Mouse (Mus musculus) C2C12 (cell line): ENCODE data around the gene Ern1. TPM values are rescaled to one million over a fixed set of nuclear protein-coding genes. Genes with fewer than 3 reads are reported as not detected.
"Not testable (repeated sequence)": the region's sequence is repeated elsewhere in the genome, so short reads cannot be mapped to it uniquely, and the experiment has no call there.

ENCODE experiments used
- H3K27me3 ChIP-seq: one replicate; pipeline ENCODE4 v1.6.1; 2011; ENCODE audit not compliant: control insufficient read depth, insufficient read depth, insufficient read length
- H3K36me3 ChIP-seq: one replicate; pipeline ENCODE4 v1.6.1; 2011; ENCODE audit not compliant: control insufficient read depth, insufficient read depth
- H3K4me3 ChIP-seq: one replicate; pipeline ENCODE4 v1.5.1; 2011; ENCODE audit warnings: mild to moderate bottlenecking, control low read depth; ENCODE audit not compliant: poor library complexity, insufficient read depth, severe bottlenecking
- H3K79me2 ChIP-seq: one replicate; pipeline ENCODE4 v1.6.1; 2011; ENCODE audit not compliant: control insufficient read depth, insufficient read depth
- H3K79me3 ChIP-seq: one replicate; pipeline ENCODE4 v1.6.1; 2011; ENCODE audit warnings: low read depth, control low read depth
- H3ac ChIP-seq: one replicate; pipeline ENCODE3; 2011; ENCODE audit warnings: low read depth; ENCODE audit not compliant: control insufficient read depth, insufficient read length
- CEBPB ChIP-seq: IDR thresholded peaks from one replicate; pipeline ENCODE4 v1.6.1; 2011; ENCODE audit warnings: low read depth, mild to moderate bottlenecking, control low read depth, moderate library complexity
- CTCF ChIP-seq: IDR thresholded peaks from one replicate; pipeline ENCODE4 v1.5.1; 2011; ENCODE audit not compliant: control insufficient read depth, insufficient read depth, insufficient read length
- FOSL1 ChIP-seq: IDR thresholded peaks from one replicate; pipeline ENCODE4 v1.8.0; 2011; ENCODE audit warnings: mild to moderate bottlenecking, low read length; ENCODE audit not compliant: poor library complexity, insufficient read depth, severe bottlenecking
- MAX ChIP-seq: IDR thresholded peaks from one replicate; pipeline ENCODE4 v1.6.1; 2011; ENCODE audit warnings: mild to moderate bottlenecking, control low read depth
- MYOD1 ChIP-seq: IDR thresholded peaks from one replicate; pipeline ENCODE4 v1.6.1; 2011; ENCODE audit warnings: low read depth; ENCODE audit not compliant: control insufficient read depth, insufficient read length
- MYOG ChIP-seq: IDR thresholded peaks from one replicate; pipeline ENCODE4 v1.6.1; 2011; ENCODE audit not compliant: control insufficient read depth, insufficient read length; ENCODE audit errors: extremely low read depth
- USF1 ChIP-seq: IDR thresholded peaks from one replicate; pipeline ENCODE4 v1.6.1; 2011; ENCODE audit warnings: low read depth, mild to moderate bottlenecking, control low read depth, moderate library complexity
- polyA plus RNA-seq: library from polyadenylated mRNA; unstranded; fragments of >200 nt; fragmentation: generic; extraction: Trizol; gene quantifications from one replicate; pipeline ENCODE4 v1.2.1, GENCODE M21; 2012; ENCODE audit warnings: missing spikeins

Gene Ern1
- polyA plus RNA-seq, 1 experiment: 6.0 TPM

DNA sequence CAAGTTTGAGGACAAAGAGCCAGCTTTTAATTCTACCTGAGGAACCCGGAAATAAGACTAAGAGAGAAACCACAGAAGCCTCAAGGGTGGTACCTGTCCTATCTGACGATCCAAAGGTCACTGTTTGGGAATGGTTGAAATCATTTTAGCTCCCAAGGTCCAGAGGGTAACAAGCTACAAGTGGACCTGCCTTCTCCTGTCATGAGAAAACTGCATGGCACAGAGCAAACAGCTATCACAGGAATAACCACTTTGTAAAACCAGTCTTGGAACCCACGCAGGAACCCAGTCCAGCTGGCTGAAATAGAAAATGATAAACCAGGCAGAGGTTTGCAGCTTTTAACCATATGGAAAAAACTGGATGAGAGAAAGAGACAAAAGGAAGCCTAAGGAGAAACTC is 25.3 kb downstream of the Ern1 start:
- TF ChIP-seq FOSL1: no peak
- TF ChIP-seq USF1: no peak
- TF ChIP-seq CEBPB: no peak
- TF ChIP-seq MYOD1: no peak
- no peak for TF ChIP-seq MYOG
- TF ChIP-seq CTCF: no peak
- TF ChIP-seq MAX: no peak
- Histone ChIP-seq H3K36me3 (peaks cover 2% of the 10 kb centered on the region), H3K79me3 (peaks cover 41% of the 10 kb centered on the region), H3K79me2 (peaks cover 90% of the 10 kb centered on the region), H3K4me3 (no peak overlapping the region), H3K27me3 (no peaks in the 10 kb centered on the region), H3ac (no peak overlapping the region)

DNA sequence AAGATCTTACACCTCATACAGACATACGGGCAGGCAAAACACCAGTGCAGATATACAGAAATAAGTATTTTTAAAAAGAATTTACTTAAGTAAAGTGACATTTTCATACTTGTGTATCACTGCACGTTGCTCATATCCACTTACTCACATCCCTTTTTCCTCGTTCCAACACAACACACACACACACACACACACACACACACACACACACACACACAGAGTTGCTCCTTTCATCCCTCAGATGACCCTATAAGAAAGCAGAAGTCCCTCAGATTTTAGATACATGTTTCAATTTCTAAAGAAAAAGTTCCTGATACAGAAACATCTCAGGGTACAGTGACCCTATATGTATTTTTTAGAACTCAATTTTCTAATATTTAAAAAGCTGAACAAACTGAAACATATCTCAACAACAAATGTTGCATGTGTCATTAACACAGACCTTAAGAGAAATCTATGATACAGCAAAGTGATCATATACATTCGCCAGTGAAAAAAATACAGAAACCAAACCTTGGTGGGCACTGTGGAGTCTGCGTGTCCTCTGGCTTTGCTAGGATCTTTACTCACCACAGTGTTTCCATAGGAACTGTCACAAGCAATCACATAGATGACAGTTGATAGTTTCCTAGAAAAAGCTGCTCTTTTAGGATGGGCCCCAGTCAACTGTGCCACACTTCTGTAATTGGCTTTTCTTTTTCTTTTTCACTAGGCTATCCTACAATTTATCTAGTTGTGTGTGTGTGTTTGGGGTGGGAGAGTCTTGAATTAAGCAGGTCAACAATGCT is 26.3 kb downstream of the Ern1 start:
- Histone ChIP-seq H3ac (no peak overlapping the region), H3K36me3 (peaks cover 12% of the 10 kb centered on the region), H3K79me3 (peaks cover 32% of the 10 kb centered on the region), H3K79me2 (peaks cover 80% of the 10 kb centered on the region), H3K4me3 (no peak overlapping the region), H3K27me3 (no peaks in the 10 kb centered on the region)
- TF ChIP-seq MYOG (no peak), USF1 (no peak), FOSL1 (no peak), CTCF (no peak), MYOD1 (no peak), MAX (no peak), CEBPB (no peak)

DNA sequence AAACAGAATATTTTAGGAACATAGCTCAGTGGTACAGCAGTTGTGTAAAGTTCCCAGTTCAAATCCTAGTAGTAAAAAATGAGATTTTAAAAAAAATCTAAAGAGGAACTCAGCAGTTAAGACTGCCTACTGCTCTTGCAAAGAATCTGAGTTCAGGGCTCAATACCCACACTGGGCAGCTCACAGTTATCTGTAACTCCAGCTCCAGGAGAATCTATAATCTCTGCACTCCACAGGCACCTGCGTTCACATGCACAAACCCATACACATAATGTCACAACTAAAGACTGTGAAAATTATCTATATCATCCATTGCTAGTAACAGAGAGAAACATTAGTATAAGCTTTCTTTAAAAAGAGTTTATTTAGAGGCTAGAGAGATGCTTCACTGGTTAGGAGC is 27.0 kb downstream of the Ern1 start:
- TF ChIP-seq MAX (no peak), USF1 (no peak), MYOD1 (no peak), CTCF (no peak), FOSL1 (no peak), MYOG (no peak), CEBPB (no peak)

DNA sequence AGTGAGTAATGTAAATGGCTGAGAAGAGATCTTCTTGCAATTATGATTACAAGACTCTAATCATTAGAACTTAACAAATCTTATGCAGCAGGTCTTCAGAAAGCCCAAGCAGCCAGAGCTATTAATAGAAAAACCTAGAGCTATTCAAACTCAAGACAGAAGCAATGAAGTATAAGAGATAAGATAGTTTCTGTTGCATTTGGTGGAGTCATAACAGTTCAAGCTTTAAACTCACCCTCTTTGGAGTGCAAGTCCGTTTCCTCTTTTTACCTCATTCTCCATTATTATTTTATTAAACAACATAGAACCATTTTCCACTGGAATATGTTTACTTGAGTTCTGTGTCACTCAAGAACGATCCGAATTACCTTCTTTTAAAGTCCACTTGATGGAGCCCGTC is 29.1 kb downstream of the Ern1 start:
- H3ac ChIP-seq: no peak overlapping the region
- no peak overlapping the region for H3K4me3 ChIP-seq
- H3K79me3 ChIP-seq: peaks cover 19% of the 10 kb centered on the region
- H3K27me3 ChIP-seq: no peaks in the 10 kb centered on the region
- TF ChIP-seq MYOD1 (no peak), MYOG (no peak), USF1 (no peak), CTCF (no peak), MAX (no peak), CEBPB (no peak), FOSL1 (no peak)
- peaks cover 53% of the 10 kb centered on the region for H3K79me2 ChIP-seq
- peaks cover 28% of the 10 kb centered on the region for H3K36me3 ChIP-seq

More for the DNA sequence above, 27.0 kb downstream of the Ern1 start:
- H3K27me3 ChIP-seq: no peaks in the 10 kb centered on the region
- peaks cover 17% of the 10 kb centered on the region for H3K36me3 ChIP-seq
- H3K79me2 ChIP-seq: peaks cover 74% of the 10 kb centered on the region
- no peak overlapping the region for H3ac ChIP-seq
- no peak overlapping the region for H3K4me3 ChIP-seq
- peaks cover 29% of the 10 kb centered on the region for H3K79me3 ChIP-seq

DNA sequence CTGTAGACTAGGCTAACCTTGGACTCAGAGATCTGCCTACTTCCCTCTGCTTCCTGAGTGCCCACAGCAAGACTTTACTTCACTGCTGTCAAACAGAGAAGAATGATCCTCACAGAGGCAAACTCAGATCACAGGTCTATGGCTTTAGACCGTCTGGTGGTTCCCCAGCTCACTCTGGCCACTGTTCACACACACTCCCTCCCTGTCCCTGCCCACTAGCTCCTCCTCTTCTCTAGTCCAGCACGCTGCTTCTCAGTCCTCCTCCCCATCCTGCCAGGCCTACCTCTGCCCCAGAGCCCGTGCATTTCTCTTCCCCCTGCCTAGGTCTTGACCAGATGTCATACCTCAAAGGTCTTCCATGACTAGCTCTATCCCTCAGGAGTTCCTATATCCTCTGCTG is 44.0 kb downstream of the Ern1 start:
- Histone ChIP-seq H3K27me3 (no peaks in the 10 kb centered on the region), H3K79me3 (peaks cover 5% of the 10 kb centered on the region), H3K79me2 (peaks cover 16% of the 10 kb centered on the region), H3ac (no peak overlapping the region), H3K36me3 (peaks cover 26% of the 10 kb centered on the region), H3K4me3 (no peak overlapping the region)
- TF ChIP-seq MYOG (no peak), FOSL1 (no peak), MYOD1 (no peak), USF1 (no peak), CTCF (no peak)

DNA sequence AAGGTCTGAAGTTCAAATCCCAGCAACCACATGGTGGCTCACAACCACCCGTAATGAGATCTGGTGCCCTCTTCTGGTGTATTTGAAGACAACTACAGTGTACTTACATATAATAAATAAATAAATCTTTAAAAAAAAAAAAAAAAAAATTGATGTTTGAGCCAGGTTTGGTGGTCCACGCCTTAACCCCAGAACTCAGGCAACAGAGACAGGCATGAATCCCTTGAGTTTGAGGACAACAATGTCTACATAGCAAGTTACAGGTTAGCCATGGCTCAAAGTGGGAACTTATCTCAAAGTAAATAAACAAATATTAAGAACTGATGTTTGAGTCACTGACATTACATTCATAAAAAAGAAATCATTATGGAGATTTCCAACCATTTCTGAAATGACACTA is 45.1 kb downstream of the Ern1 start:
- H3ac ChIP-seq, H3K27me3 ChIP-seq: not testable (repeated sequence)

More for the DNA sequence above, 45.1 kb downstream of the Ern1 start:
- H3K4me3 ChIP-seq, H3K79me3 ChIP-seq: not testable (repeated sequence)
- H3K79me2 ChIP-seq: peaks cover 24% of the 10 kb centered on the region
- H3K36me3 ChIP-seq: peaks cover 25% of the 10 kb centered on the region
